Mouse (Mus musculus): ENCODE measurements at regions not wholly inside any gene's neighbourhood (a gene's known extent, or its start where the extent isn't known, plus 50 kb on each side); places are given as distances from the start of the nearest gene placed in this dataset.

DNA sequence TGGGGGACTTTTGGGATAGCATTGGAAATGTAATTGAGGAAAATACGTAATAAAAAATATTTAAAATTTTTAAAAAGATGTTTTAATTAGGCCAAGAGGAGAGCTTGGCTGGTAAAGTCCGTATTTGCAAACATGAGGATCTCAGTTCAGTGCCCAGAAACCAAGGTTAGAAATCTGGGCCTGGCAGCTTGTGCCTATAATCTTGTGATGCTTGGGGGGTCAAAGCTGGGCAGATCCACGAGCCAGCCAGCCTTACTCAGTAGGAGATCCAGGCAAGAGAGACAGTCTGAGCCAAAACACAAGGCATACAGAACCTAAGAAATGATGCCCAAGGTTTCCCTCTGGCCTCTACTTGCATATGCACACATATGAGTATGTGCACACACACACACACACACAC lies 54.1 kb upstream of the Cxadr start:
- DNase-seq (ENCODE audit: low spot score) = no peak

DNA sequence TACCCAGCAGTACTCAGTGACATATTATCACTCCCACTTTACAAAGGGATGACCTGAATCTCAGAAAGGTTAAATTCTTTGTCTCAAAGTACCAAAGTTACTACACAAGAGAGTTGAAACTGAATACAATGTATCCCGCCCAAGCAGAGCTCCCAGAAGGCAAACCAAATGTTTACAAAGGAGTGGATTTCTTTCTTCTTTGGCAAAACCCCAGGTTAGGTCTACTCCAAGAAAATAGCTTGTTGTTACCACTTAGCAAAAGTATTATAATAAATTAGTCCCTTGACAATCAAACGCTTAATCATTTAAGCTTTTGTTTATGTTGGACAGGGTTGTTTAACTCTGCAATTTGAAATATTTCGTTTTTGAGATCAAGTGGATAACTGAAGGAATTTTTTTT lies 58.6 kb upstream of the Cxadr start:
- DNase-seq (ENCODE audit: low spot score) = no peak

DNA sequence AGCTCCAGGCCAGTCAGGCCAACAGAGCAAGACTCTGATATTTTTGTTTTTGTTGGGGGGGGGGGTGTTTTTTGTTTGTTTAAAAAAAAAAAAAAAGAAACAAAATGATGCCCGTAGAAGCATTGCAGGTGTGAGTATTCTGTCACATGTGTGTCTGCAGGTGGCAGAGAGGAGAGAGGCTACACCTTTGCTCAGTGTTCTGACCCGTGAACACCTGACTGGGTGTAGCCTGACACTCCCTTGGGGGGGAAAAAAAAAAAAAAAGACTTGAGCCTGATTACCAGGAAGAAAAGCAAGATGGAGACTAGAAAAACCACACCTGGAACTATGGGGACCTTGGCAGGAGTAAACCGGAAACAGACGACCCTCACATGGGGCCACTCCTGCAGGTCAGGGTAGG lies 61.1 kb upstream of the Cxadr start:
- DNase-seq (ENCODE audit: low spot score) = no peak

DNA sequence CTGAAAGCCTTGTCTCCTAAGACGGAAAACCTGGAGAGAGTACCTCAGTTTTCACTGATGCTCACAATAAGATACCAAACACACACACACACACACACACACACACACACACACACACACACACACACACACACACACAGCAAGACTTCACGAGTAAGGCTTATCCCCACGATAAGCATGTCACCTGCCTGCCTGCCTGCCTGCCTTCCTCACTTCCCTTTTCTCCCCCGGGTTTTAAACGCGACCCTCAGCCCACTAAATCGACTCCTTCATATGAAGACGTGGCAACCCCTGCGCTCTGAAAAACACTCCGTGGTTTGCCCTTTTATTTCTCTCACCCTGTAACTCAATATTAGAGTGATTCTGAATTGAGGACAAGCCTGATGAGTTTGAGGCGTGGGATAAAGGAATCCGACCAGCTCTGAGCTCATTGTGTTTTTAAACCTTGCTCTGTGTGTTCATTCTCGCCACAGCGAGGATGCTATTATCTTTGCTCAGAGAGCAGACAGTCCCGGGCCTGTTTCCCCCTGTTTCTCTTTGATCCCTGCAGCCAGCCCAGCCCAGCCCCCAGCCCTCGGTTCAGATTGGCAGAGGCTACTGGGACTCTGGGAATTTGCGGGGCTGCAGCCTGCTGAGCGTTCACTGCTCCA lies 63.1 kb upstream of the Cxadr start:
- DNase-seq (ENCODE audit: low spot score) = no peak

GRCm38 (mm10) chr16:78237641-78238051 lies 63.6 kb upstream of the Cxadr start:
- DNase-seq (ENCODE audit: low spot score) = no peak

GRCm38 (mm10) chr16:78236746-78237640 lies 64.3 kb upstream of the Cxadr start:
- DNase-seq (ENCODE audit: low spot score) = no peak

GRCm38 (mm10) chr16:78232205-78232604 lies 69.1 kb upstream of the Cxadr start:
- no peak for DNase-seq (ENCODE audit: low spot score)

DNA sequence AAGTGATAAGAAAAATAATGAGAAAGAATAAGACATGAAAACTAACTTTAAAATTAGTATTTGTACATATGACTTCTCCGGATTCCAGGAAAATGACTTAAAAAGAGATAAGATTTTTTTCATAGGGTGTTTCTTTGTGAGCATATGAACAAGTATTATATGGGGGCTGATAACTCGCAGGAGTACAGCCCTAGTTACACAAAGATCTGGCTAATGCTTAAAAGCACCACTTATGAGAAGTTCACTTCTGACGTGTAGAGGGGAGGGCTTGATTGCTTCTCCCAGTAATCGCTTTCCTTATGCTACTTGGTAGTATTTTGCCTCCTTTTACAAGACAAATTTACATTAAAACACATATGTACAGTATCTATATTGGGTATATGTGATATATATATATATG lies 72.3 kb upstream of the Cxadr start:
- no peak for DNase-seq (ENCODE audit: low spot score)

GRCm38 (mm10) chr16:78222377-78222776 lies 78.9 kb upstream of the Cxadr start:
- no peak for DNase-seq (ENCODE audit: low spot score)

GRCm38 (mm10) chr16:78221781-78222180 lies 79.5 kb upstream of the Cxadr start:
- DNase-seq (ENCODE audit: low spot score) = no peak

DNA sequence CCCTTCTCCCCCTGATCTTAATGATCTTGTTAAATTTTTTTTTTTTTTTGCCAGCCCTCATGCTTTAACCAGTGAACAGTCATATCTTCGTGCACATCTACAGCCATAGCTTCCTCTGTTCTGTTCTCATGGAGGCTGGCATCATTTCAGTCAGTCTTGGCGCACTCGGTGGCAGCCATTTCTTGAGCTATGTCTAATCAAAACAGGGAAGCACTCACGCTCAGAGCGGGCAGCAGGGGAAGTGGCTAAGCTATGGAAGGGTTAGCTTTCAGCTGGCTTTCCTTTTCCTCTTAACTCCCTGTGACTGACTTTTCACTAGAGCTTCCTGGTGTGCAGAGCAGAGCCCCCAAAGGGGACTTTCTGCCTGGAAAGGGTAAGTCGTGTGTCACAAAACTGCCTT lies 83.7 kb upstream of the Cxadr start:
- DNase-seq (ENCODE audit: low spot score) = no peak

DNA sequence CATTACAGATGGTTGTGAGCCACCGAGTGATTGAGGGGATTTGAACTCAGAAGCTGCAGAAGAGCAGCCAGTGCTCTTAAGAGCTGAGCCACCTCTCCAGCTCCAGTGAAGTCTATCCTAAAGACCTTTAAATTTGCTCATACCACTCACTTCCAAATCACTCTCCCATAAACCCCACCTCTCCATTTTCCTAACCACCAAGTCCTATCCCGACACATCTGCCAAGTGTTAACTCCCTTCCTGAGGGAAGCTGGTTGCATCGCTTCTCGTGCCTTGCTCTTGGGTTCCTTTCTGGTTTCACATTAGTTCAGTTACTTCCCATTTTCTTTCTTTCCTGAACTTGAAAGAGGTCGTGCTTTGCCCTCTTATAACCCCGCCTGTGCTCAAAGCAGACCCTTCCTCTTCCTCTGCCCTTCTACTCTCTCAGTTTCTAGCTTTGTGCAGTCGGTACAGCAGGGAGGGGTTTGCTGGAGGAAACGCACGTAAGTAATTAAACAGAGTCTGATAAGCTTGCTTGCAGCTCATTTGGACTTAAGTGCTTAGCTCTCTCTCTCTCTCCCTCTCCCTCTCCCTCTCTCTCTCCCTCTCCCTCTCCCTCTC lies 84.4 kb upstream of the Cxadr start:
- no peak for DNase-seq (ENCODE audit: low spot score)

GRCm38 (mm10) chr16:78211687-78212086 lies 89.6 kb upstream of the Cxadr start:
- DNase-seq (ENCODE audit: low spot score) = no peak

GRCm38 (mm10) chr16:78208321-78208720 lies 93.0 kb upstream of the Cxadr start:
- DNase-seq (ENCODE audit: low spot score) = no peak

- no peak for DNase-seq (ENCODE audit: low spot score)
These were observed 97.0 kb upstream of the Cxadr start for GRCm38 (mm10) chr16:78204332-78204731.

DNA sequence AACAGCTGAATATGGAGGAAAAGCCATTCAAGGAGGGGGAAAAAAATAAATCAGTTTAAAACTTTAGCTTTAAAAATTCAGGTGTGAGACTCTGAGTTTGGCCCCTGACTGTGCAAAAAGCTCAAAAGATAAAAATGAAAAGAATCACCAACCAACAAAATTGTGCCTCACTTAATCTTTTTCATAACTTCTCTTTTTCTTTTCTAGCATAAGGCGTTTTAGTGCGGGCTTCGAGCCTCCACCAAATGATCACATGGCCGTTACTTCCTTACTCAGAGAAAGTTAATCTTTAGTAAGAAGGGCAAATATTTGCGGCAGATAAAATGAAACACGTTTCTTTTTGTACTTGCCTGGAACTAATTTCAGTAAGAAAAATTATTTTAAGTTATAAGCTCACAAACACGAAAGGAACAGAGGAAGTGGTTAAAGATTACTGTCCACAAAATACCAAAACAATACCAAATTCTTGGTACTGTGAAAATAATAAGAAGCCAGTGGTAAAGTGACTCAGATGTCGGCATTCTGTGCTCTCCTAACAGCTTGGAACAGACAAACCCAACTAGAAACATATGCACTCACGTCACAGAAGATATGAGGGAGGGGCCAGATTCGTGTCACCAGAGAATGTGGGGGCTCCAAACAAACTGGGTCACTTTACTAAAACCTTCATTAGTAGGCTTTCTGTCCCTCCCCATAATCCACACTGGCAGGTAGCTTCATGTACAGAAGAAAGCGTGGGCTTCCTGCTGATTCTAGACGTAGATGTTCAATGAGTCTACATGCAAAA lies 101.1 kb upstream of the Cxadr start:
- DNase-seq (ENCODE audit: low spot score) = no peak

GRCm38 (mm10) chr16:78199252-78199651 lies 102.0 kb upstream of the Cxadr start:
- DNase-seq (ENCODE audit: low spot score) = no peak

- DNase-seq (ENCODE audit: low spot score) = peak; percentile 13
These were observed 102.6 kb upstream of the Cxadr start for GRCm38 (mm10) chr16:78198642-78199121.

DNA sequence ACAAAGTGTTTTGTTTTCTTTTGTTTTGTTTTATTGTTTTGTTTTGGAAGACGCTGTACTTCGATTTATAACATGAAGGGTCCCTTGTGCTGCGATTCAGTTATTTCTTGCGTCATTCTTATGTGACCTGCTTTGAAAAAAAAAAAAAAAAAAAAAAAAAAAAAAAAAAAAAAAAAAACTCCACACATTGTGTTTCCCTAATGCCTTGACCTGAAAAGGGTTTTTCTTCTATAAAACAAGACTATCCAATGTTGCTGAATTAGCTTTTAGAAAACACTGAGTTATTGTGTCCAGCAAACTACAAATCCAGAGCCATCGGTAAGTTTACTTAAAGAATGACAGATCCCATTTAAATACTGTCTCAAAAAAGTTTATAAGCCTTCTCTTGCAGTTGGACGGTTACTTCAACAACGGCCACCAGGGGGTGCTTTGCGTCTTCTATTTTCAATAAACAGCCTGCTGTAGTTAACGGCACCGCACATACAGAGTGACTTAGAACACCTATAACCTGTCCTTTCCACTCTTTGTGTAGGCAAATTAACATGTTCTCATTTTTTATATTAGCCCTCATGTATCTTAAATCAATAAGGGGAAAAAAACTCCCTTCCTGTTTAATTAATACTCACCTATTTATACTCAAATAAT lies 103.9 kb upstream of the Cxadr start:
- peak; percentile 37 for DNase-seq (ENCODE audit: low spot score)

DNA sequence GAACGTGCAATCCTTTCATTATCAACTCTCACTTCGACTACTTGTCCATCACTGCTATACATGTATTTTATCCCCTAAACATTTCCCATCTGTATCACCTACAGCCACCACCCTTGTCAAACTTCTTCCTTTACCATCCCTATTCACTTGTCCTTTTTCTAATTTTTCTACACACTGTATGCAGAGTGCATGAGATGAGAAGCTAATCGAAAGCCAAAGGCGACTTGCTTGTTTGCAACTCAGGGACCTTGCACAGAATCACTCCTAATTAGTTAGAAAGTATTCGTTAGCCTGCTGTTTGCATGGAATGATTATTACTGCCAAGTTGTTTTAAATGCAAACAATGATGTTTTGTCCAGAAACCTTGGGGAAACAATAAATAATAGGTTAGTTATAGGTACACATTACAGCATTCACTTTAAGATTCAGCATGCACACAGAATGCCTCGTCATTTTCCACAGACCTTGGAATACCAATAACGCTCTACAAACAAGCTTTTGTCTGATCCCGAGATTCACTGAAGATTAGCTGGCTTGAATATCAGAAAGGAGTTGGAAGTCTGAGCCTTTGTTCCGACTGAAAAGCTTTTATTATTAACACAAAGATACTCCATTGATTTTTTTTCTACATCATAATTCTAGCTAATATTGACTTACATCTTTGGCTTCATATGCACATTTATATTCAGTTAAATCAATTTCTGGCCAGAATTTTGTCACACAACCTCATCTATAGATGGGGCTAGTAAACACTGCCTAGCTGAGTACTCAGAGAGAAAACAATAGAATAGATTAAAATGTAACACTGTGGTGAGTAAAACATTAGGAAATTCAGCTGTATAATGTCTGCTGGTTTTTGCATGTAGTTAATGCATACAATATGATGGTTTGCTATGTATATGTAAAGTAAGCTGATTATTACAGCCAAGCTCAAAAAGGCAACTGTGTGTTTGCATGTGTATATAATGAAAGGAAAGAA lies 130.4 kb upstream of the Cxadr start:
- no peak for DNase-seq (ENCODE audit: low spot score)

- DNase-seq (ENCODE audit: low spot score) = no peak
These were observed 144.4 kb upstream of the Cxadr start for GRCm38 (mm10) chr16:78156876-78157232.

Measured in ovary, adult 18-20 months (tissue).